Mouse (Mus musculus): ENCODE measurements at regions not wholly inside any gene's neighbourhood (a gene's known extent, or its start where the extent isn't known, plus 50 kb on each side); places are given as distances from the start of the nearest gene placed in this dataset.

DNA sequence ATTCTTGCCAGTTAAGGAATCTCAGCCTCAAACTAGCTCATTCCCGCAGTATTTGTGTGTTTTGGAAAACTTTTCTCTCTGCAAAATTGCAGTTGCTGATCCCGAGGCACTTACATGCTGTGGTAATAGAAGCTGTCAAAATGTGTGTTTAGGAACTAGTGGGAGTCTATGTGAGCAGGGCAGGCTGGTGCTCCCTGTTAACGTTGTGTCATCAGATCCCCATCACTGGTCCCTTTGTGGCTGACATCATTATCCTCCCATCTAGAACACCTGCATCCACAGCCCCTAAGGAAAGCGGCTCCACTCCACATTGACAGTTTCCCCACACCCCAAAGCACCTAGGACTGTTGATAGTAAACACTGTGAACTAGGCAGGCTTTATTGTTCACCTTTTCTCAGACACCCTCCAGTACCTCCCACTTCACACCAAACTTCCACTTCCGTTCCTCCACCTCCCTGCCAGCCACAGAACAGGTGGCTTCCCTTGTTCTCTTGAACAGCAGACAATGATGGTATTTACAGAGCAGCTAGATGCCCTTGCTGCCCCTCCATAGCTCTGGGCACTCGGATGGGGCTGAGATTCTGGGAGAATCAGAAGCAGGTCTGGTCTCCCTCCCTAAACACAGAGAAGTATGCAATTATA, 275.8 kb downstream of the Gm19410 start:
- no peak for DNase-seq (ENCODE audit: low spot score)

- DNase-seq (ENCODE audit: low spot score): no peak
Observed at GRCm38 (mm10) chr8:36042594-36042993, 277.0 kb downstream of the Gm19410 start.
